In genomic region chr15:79201491-79202150, GRCm38 (mm10) we compare ENCODE assay signal across 9 mouse cellular contexts. TPM values are rescaled to one million over a fixed set of nuclear protein-coding genes. Genes with fewer than 3 reads are reported as not detected.
A peak's percentile ranks its signal among the peaks of the same experiment; 100 is the strongest.
DNase-seq lines count a peak whose midpoint lies in the region; ATAC-seq and TF ChIP-seq lines count a peak whose summit lies in the region.
"Had no signal": no experiment of that assay in that cellular context is flagged by ENCODE, and none has a peak within 500 bp of the region (broad histone marks: within the 10 kb centered on the region; RNA-seq: fewer than 3 reads in every experiment).

No protein-coding gene starts in this region.

- no peaks in the 10 kb centered on the region for H3K36me3 ChIP-seq in kidney, embryonic 16.5 days (ENCODE audit: insufficient read depth, low read length)
- no peaks in the 10 kb centered on the region for H3K36me3 ChIP-seq in embryonic facial prominence, embryonic 13.5 days

- no peak overlapping the region for H3K4me2 ChIP-seq in kidney, embryonic 16.5 days (replicated peaks; ENCODE audit: low read depth, low read length)
- H3K4me2 ChIP-seq in embryonic facial prominence, embryonic 13.5 days: peak overlapping the region; percentile 38

- 0 out of 2 replicates have a peak overlapping the region, but pooled peaks have one; percentile 13 for H3K9ac ChIP-seq in kidney, embryonic 16.5 days (replicated peaks; ENCODE audit: low read length)
- H3K9ac ChIP-seq in embryonic facial prominence, embryonic 13.5 days: peak overlapping the region; percentile 44; the same call in 1 of the 2 replicates

- intact Hi-C loops in left cerebral cortex, adult 2 months (cut with DNase I): no loop called here

- no peak for TF ChIP-seq CTCF in left cerebral cortex, adult 2 months (IDR thresholded peaks at IDR 0.05)
- no peak for TF ChIP-seq CTCF in olfactory bulb, adult 2 months (IDR thresholded peaks at IDR 0.05; ENCODE audit: insufficient read depth, low read depth, low read length)

- no peaks in the 10 kb centered on the region for H3K27me3 ChIP-seq in kidney, embryonic 16.5 days (ENCODE audit: insufficient read depth, low read length)
- no peaks in the 10 kb centered on the region for H3K27me3 ChIP-seq in embryonic facial prominence, embryonic 13.5 days

- peaks cover 13% of the 10 kb centered on the region; the same call in 1 of the 2 replicates for H3K4me1 ChIP-seq in kidney, embryonic 16.5 days (ENCODE audit: insufficient read depth, low read length)
- peaks cover 23% of the 10 kb centered on the region for H3K4me1 ChIP-seq in embryonic facial prominence, embryonic 13.5 days
- peaks cover 21% of the 10 kb centered on the region for H3K4me1 ChIP-seq in olfactory bulb, adult 2 months (ENCODE audit: control insufficient read depth, insufficient read depth, low read length)

- no peak for TF ChIP-seq POLR2A in olfactory bulb, adult 2 months (IDR thresholded peaks at IDR 0.05; ENCODE audit: insufficient read depth, low read depth, low read length)

- no peak for DNase-seq in kidney, postnatal 14 days
- DNase-seq in left cerebral cortex, adult 2 months (ENCODE audit: extremely low spot score in 1 of 2, low spot score in 2 of 2): no peak
- DNase-seq in spleen, adult 12 weeks (ENCODE audit: low spot score): no peak
- no peak for DNase-seq in thymus, adult 18-20 months
- DNase-seq in heart, postnatal 4 days: no peak

- H3K9me3 ChIP-seq in kidney, embryonic 16.5 days (ENCODE audit: low read length): no peaks in the 10 kb centered on the region
- H3K9me3 ChIP-seq in embryonic facial prominence, embryonic 13.5 days: no peaks in the 10 kb centered on the region

- H3K27ac ChIP-seq in kidney, embryonic 16.5 days (ENCODE audit: low read length): no peak overlapping the region
- H3K27ac ChIP-seq in embryonic facial prominence, embryonic 13.5 days: peak overlapping the region; percentile 65
- H3K27ac ChIP-seq in left cerebral cortex, adult 2 months: peak overlapping the region; percentile 25; the same call in 1 of the 2 replicates
- H3K27ac ChIP-seq in olfactory bulb, adult 2 months (ENCODE audit: insufficient read depth, low read depth, low read length): 0 out of 2 replicates have a peak overlapping the region, but pooled peaks have one; percentile 16

- ATAC-seq in kidney, embryonic 16.5 days (ENCODE audit: low FRiP score, low TSS enrichment): no peak
- no peak for ATAC-seq in embryonic facial prominence, embryonic 13.5 days (ENCODE audit: insufficient number of reproducible peaks, insufficient read depth, low FRiP score, low TSS enrichment, low read depth)

- no peak overlapping the region for H3K4me3 ChIP-seq in kidney, embryonic 16.5 days (ENCODE audit: low read length)
- no peak overlapping the region for H3K4me3 ChIP-seq in embryonic facial prominence, embryonic 13.5 days
- H3K4me3 ChIP-seq in left cerebral cortex, adult 2 months: no peak overlapping the region
- H3K4me3 ChIP-seq in olfactory bulb, adult 2 months (ENCODE audit: insufficient read depth, low read depth, low read length): no peak overlapping the region

- WGBS in kidney, embryonic 16.5 days: 22% methylated on average over 13 of the region's 13 CpGs
- 11% methylated on average over 13 of the region's 13 CpGs for whole genome bisulfite sequencing in embryonic facial prominence, embryonic 13.5 days
- WGBS in olfactory bulb, adult 2 months: 12% methylated on average over 13 of the region's 13 CpGs

RNA-seq across cellular contexts. Expression of gene Pick1, which starts 27.4 kb away (rescaled TPM):
- 56.9 and 57.8 TPM in 2 replicates for polyA plus RNA-seq in kidney, embryonic 16.5 days (2015; fragmentation: Nextera tagmentation; extraction: Ambion mirVana)
- 53.3 and 56.6 TPM in 2 replicates for polyA plus RNA-seq in embryonic facial prominence, embryonic 13.5 days (2015; fragmentation: Nextera tagmentation; extraction: Ambion mirVana)
- 10 to 100 TPM; 55.7 to 57.8 TPM for total RNA-seq in left cerebral cortex, adult 2 months (2021)
- polyA plus RNA-seq in olfactory bulb, adult 2 months (2012; ENCODE audit: insufficient read depth, insufficient read length, low replicate concordance, missing spikeins): not detected in 2 replicates
- 10 to 100 TPM; 24.5 to 26.0 TPM for total RNA-seq in heart, postnatal 4 days (2021)

RNA-seq across cellular contexts. Expression of gene Gm49486, which starts 27.6 kb away (rescaled TPM):
- 0.55 and 0.72 TPM in 2 replicates for polyA plus RNA-seq in kidney, embryonic 16.5 days (2015; fragmentation: Nextera tagmentation; extraction: Ambion mirVana)
- 1.6 TPM in 2 replicates for polyA plus RNA-seq in embryonic facial prominence, embryonic 13.5 days (2015; fragmentation: Nextera tagmentation; extraction: Ambion mirVana)
- 1 to 10 TPM; 1.0 TPM for total RNA-seq in left cerebral cortex, adult 2 months (2021)
- not detected in 2 replicates for polyA plus RNA-seq in olfactory bulb, adult 2 months (2012; ENCODE audit: insufficient read depth, insufficient read length, low replicate concordance, missing spikeins)
- under 1 TPM; 0.52 to 0.74 TPM for total RNA-seq in heart, postnatal 4 days (2021)
- polyA plus RNA-seq: spleen, adult 2 months had no signal

RNA-seq across cellular contexts. Expression of gene Sox10, which starts 36.6 kb away (rescaled TPM):
- polyA plus RNA-seq in kidney, embryonic 16.5 days (2015; fragmentation: Nextera tagmentation; extraction: Ambion mirVana): 0.51 and 0.56 TPM in 2 replicates
- polyA plus RNA-seq in embryonic facial prominence, embryonic 13.5 days (2015; fragmentation: Nextera tagmentation; extraction: Ambion mirVana): 8.0 and 11.6 TPM in 2 replicates
- total RNA-seq in left cerebral cortex, adult 2 months (2021): 10 to 100 TPM; 17.1 to 18.7 TPM
- not detected in 2 replicates for polyA plus RNA-seq in olfactory bulb, adult 2 months (2012; ENCODE audit: insufficient read depth, insufficient read length, low replicate concordance, missing spikeins)
- total RNA-seq in heart, postnatal 4 days (2021): under 1 TPM; 0.55 to 0.90 TPM

RNA-seq across cellular contexts. Expression of gene Slc16a8, which starts 52.9 kb away (rescaled TPM):
- 0.24 and 0.30 TPM in 2 replicates for polyA plus RNA-seq in kidney, embryonic 16.5 days (2015; fragmentation: Nextera tagmentation; extraction: Ambion mirVana)
- polyA plus RNA-seq in embryonic facial prominence, embryonic 13.5 days (2015; fragmentation: Nextera tagmentation; extraction: Ambion mirVana): 0.46 TPM in 1 of 2 replicates, not detected in the other
- total RNA-seq in left cerebral cortex, adult 2 months (2021): under 1 TPM in 1 of 2 experiments, not detected in 1; 0.25 TPM
- polyA plus RNA-seq in olfactory bulb, adult 2 months (2012; ENCODE audit: insufficient read depth, insufficient read length, low replicate concordance, missing spikeins): not detected in 2 replicates
- under 1 TPM; 0.23 to 0.31 TPM for total RNA-seq in heart, postnatal 4 days (2021)
- polyA plus RNA-seq: spleen, adult 2 months had no signal
